Mouse (Mus musculus) liver, embryonic 11.5 days (tissue): Measurements from ENCODE around the gene Stard10. TPM values are rescaled to one million over a fixed set of nuclear protein-coding genes. Genes with fewer than 3 reads are reported as not detected.
A peak's percentile ranks its signal among the peaks of the same experiment; 100 is the strongest.

Experiments
- ATAC-seq: fragments of 200-750 bp; cut with Nextera tagmentation; replicated peaks from 2 replicates; pipeline ENCODE4 v1.8.0; 2017; ENCODE audit warnings: moderate number of reproducible peaks, mild to moderate bottlenecking, moderate TSS enrichment, moderate library complexity; ENCODE audit not compliant: low FRiP score
- DNase-seq: peaks from one replicate; pipeline ENCODE4 v3.0.0-alpha.2; 2017; ENCODE audit warnings: low spot score
- H3K27ac ChIP-seq: fragments of 300-500 bp; sonication (generic); 2 replicates; pipeline ENCODE4 v1.5.1; 2014; ENCODE audit warnings: mild to moderate bottlenecking, low read depth, low read length, control low read depth
- H3K27me3 ChIP-seq: fragments of 300-500 bp; sonication (generic); replicated peaks from 2 replicates; pipeline ENCODE4 v1.6.1; 2014; ENCODE audit warnings: low read length, mixed read lengths; ENCODE audit not compliant: control insufficient read depth, insufficient read depth
- H3K36me3 ChIP-seq: fragments of 300-500 bp; sonication (generic); 2 replicates; pipeline ENCODE4 v1.6.1; 2014; ENCODE audit warnings: mild to moderate bottlenecking, low read length, moderate library complexity, mixed read lengths; ENCODE audit not compliant: control insufficient read depth, insufficient read depth
- H3K4me1 ChIP-seq: fragments of 300-500 bp; sonication (generic); replicated peaks from 2 replicates; pipeline ENCODE4 v1.6.1; 2014; ENCODE audit warnings: low read length, mixed read lengths; ENCODE audit not compliant: control insufficient read depth, insufficient read depth
- H3K4me2 ChIP-seq: fragments of 300-500 bp; sonication (generic); 2 replicates; pipeline ENCODE4 v1.6.1; 2014; ENCODE audit warnings: mild to moderate bottlenecking, control low read depth, moderate library complexity
- H3K4me3 ChIP-seq: fragments of 300-500 bp; sonication (generic); 2 replicates; pipeline ENCODE4 v1.5.1; 2014; ENCODE audit warnings: low read depth, low read length, control low read depth
- H3K9ac ChIP-seq: fragments of 300-500 bp; sonication (generic); 2 replicates; pipeline ENCODE4 v1.6.1; 2014; ENCODE audit warnings: low read depth, low read length, control low read depth
- H3K9me3 ChIP-seq: fragments of 300-500 bp; sonication (generic); 2 replicates; pipeline ENCODE4 v1.6.1; 2016; ENCODE audit warnings: low read length, inconsistent platforms, mixed read lengths; ENCODE audit not compliant: control insufficient read depth
- WGBS: fragments of 180-500 bp; shearing (Covaris S2); extraction: QIAGEN DNeasy Blood & Tissue Kit; methylation state at CpG from one replicate; pipeline ENCODE4 v1.1.7; 2014; 5-methylcytosine and 5-hydroxymethylcytosine counted together
- polyA plus RNA-seq: library from polyadenylated mRNA; unstranded; fragments of >200 nt; fragmentation: Nextera tagmentation; extraction: Ambion mirVana; gene quantifications from 2 replicates; pipeline ENCODE4 v1.2.1, GENCODE M21; 2014

Stard10 gene
- polyA plus RNA-seq, 1 experiment from 2014 or later: 93.9 TPM

DNA sequence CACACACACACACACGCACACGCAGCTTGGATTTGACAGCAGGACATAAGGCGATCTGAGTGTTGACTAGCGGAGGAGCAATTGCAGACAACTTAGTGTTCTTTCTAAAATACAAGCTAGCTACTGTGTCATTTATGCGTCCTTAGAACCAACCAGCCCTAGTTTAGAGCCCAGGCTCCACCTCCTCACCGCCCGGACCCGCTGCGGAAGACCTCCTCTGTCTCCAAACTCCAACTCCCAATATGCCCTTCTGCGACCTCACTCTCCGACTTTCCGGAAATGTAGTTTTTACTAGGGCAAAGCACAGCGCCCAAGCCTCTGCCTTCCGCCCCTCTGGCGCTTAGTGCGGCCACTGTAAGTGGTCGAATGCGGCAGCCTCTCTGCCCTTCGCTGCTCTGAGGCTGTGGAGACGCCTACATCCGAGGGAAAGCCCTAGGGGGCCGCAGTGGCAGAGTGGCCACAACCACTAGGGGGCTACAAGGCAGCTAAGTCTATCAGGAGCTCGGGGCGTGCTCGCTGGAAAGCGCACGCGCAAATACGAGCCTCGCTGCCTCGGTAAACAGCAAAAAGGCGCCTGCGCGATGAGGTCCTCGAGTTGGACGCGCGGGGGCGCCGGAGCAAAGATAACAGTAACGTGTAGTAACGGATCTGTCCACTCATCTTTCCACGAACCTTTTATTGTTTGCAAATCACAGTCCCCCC, 6.4 kb upstream of the Stard10 start:
- peaks cover 7% of the 10 kb centered on the region for H3K4me1 ChIP-seq
- H3K36me3 ChIP-seq: no peaks in the 10 kb centered on the region
- H3K4me3 ChIP-seq: peak overlapping the region; percentile 58
- H3K27me3 ChIP-seq: no peaks in the 10 kb centered on the region
- no peaks in the 10 kb centered on the region for H3K9me3 ChIP-seq
- peak overlapping the region; percentile 74 for H3K9ac ChIP-seq
- peak; percentile 94 for ATAC-seq
- under 1% methylated on average over 43 of the region's 43 CpGs for WGBS
- H3K27ac ChIP-seq: peak overlapping the region; percentile 68
- H3K4me2 ChIP-seq: peak overlapping the region; percentile 67
- peak; percentile 95 for DNase-seq

DNA sequence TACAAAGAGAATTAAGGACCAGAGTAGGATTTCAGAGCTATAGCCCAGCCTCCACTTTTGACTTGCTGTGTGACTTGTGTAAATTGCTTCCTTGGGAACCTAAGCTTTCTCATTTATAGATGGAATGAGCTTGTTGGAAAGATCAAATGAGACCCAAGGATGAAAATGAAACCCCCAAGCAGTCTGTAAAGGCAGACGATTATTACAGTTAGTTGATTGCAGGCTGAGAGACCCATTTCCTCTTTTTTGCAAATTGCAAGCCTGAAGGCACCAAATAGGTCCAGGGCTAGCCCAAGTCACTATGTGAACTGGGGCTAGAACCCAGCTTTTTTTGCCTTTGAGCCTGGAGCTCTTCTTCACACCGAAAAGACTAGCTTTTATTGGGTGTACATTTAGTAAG, 5.8 kb upstream of the Stard10 start:
- H3K27ac ChIP-seq: no peak overlapping the region

DNA sequence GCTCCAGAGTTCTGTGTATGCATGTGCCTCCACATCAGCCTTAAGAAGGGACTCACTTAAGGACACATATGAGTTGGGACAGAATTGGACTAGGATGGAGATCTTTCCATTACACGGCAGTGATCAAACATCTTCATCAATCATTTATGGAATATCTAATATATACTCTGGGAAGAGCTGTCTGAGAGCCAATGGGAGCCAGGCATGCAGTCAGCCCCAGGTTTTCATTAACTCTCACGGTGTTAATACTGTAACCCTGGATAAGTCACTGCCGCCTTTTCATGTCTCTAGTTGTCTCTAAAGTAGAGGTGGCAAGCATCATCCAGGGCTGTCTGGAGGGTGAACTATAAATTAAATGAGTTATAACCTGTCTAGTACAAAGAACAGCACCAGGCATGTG, 3.9 kb upstream of the Stard10 start:
- 73% methylated on average over 3 of the region's 3 CpGs for WGBS
- Histone ChIP-seq H3K27me3 (no peaks in the 10 kb centered on the region), H3K36me3 (no peaks in the 10 kb centered on the region), H3K9ac (0 out of 2 replicates have a peak overlapping the region, but pooled peaks have one; percentile 25), H3K4me3 (no peak overlapping the region), H3K9me3 (no peaks in the 10 kb centered on the region), H3K27ac (no peak overlapping the region), H3K4me1 (peaks cover 31% of the 10 kb centered on the region), H3K4me2 (no peak overlapping the region)
- ATAC-seq: no peak
- DNase-seq: no peak

More for the DNA sequence above, 5.8 kb upstream of the Stard10 start:
- H3K27me3 ChIP-seq: no peaks in the 10 kb centered on the region
- 23% methylated on average over 2 of the region's 2 CpGs for WGBS
- no peak for DNase-seq
- peak overlapping the region; percentile 31 for H3K9ac ChIP-seq
- peak overlapping the region; percentile 58 for H3K4me3 ChIP-seq
- no peak for ATAC-seq
- H3K9me3 ChIP-seq: no peaks in the 10 kb centered on the region
- H3K4me1 ChIP-seq: peaks cover 12% of the 10 kb centered on the region
- peak overlapping the region; percentile 67 for H3K4me2 ChIP-seq
- H3K36me3 ChIP-seq: no peaks in the 10 kb centered on the region

DNA sequence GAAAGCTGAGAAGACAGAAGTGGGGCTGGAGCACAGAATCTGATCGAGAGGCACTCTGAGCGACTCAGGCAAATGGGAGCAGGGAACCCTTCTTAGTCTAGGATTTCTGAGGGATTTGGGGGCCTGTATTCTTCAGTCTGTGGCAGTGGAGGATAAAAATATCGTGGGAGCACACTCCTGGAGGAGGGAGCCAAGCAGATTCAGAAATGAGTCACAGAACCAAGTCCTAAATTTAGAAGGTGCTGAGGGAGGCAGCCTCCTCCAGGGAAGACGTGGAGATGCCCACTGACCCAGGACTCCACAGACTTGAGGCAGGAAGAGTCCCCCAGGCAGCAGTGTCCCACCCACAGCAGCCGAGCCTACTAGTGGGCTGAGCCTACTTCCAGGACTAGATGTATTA, 2.5 kb upstream of the Stard10 start:
- H3K9ac ChIP-seq: no peak overlapping the region
- no peak for DNase-seq
- no peak overlapping the region for H3K27ac ChIP-seq
- no peaks in the 10 kb centered on the region for H3K36me3 ChIP-seq
- 62% methylated on average over 5 of the region's 5 CpGs for WGBS
- peaks cover 43% of the 10 kb centered on the region for H3K4me1 ChIP-seq
- no peak overlapping the region for H3K4me3 ChIP-seq
- H3K4me2 ChIP-seq: no peak overlapping the region
- H3K9me3 ChIP-seq: no peaks in the 10 kb centered on the region
- H3K27me3 ChIP-seq: no peaks in the 10 kb centered on the region
- no peak for ATAC-seq

DNA sequence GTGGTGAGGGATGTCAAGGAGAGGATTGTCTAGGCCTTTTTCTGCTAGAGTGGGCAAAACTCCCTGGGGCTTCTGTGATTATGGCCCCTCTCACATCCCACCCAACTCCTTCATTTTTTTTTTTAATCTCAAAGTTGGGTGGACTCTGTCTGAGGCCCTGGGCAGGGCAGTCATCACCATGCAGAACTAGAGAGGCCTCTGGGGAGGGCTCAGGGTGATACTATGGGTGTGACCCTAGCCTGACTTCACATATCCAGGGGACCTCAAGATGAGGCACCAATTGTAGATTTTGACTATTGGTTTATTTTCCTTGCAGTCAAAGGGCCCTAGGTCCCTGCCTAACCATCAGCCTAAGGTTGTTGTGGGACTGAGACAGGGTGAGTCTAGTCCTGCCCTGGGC, 1.2 kb upstream of the Stard10 start:
- Histone ChIP-seq H3K4me3 (no peak overlapping the region), H3K27ac (peak overlapping the region; percentile 62; the same call in 1 of the 2 replicates), H3K4me1 (peaks cover 56% of the 10 kb centered on the region), H3K9me3 (no peaks in the 10 kb centered on the region), H3K27me3 (no peaks in the 10 kb centered on the region), H3K4me2 (peak overlapping the region; percentile 39), H3K9ac (peak overlapping the region; percentile 37; the same call in 1 of the 2 replicates), H3K36me3 (no peaks in the 10 kb centered on the region)
- ATAC-seq: peak; percentile 71; the same call in 1 of the 2 replicates
- DNase-seq: no peak

DNA sequence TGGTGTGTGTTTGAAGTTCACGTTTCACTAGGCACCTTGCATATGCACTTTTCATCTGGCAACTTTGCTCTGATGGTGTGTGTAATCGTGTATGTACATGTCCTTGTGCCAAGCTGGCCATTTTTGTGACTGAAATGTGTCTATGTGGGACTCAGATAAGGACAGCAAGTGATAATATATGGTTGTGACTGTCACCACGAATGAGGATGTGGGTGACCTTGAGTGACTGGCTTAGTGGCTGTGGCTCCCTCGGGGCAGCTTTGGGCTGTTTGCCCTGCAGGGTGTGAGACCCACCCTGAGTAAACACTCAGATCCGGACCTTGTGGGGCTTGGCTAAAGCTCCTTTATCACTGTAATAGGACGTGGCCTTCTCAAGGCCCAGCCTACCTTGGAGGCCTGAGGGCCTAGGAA, 290 bp upstream of the Stard10 start:
- 30% methylated on average over 6 of the region's 6 CpGs for WGBS
- no peaks in the 10 kb centered on the region for H3K27me3 ChIP-seq
- peak; percentile 37 for ATAC-seq
- H3K4me2 ChIP-seq: no peak overlapping the region
- peaks cover 61% of the 10 kb centered on the region for H3K4me1 ChIP-seq
- peak overlapping the region; percentile 66 for H3K27ac ChIP-seq
- 0 out of 2 replicates have a peak overlapping the region, but pooled peaks have one; percentile 36 for H3K9ac ChIP-seq
- H3K36me3 ChIP-seq: no peaks in the 10 kb centered on the region
- H3K9me3 ChIP-seq: no peaks in the 10 kb centered on the region
- H3K4me3 ChIP-seq: no peak overlapping the region
- no peak for DNase-seq

DNA sequence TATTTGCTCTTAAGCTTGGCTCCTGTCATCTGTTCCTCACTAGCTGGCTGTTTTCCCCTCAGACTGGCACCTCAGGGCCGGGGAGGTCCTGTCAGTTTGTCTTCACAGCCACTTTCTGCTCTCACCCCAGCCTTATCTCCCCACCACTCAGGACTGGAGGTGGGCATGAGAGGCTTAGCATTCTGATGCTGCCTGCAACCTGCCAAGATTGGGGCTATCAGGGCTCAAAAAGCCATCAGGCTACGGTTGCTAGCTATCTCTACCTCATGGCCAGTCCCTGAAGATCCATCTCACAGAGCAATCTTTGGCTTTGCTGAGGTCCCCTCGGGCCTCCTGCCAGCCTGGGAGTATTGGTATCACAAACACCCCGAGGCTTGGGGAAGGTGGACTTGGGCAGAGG, 2.0 kb downstream of the Stard10 start:
- no peaks in the 10 kb centered on the region for H3K9me3 ChIP-seq

DNA sequence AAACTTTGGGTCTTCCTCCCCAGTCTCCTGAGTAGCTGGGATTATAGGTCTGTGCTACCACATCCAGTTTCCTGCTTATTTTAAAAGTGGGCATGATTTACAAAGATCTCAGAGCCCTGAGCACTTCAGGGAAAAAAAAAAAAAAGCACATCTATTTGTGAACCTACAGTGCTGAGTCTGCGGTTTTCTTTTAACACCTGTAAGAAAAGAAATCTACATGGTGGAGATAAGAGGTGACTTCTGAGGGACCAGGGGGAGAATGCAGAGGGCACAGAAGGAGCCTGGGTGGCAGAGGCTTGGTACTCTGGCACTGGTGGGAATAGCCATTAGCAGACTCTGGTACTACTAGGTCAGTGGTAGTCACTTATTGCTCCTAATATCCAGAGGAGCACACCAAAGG, 2.9 kb downstream of the Stard10 start:
- whole genome bisulfite sequencing: 73% methylated on average over 1 of the region's 1 CpGs
- peak overlapping the region; percentile 99 for H3K4me2 ChIP-seq
- H3K9me3 ChIP-seq: no peaks in the 10 kb centered on the region
- H3K27ac ChIP-seq: peak overlapping the region; percentile 80
- H3K36me3 ChIP-seq: no peaks in the 10 kb centered on the region
- no peak for DNase-seq
- no peak overlapping the region for H3K4me3 ChIP-seq
- no peaks in the 10 kb centered on the region for H3K27me3 ChIP-seq
- H3K9ac ChIP-seq: no peak overlapping the region
- ATAC-seq: no peak
- H3K4me1 ChIP-seq: peaks cover 82% of the 10 kb centered on the region

More for the DNA sequence above, 2.0 kb downstream of the Stard10 start:
- 35% methylated on average over 4 of the region's 4 CpGs for WGBS
- Histone ChIP-seq H3K27me3 (no peaks in the 10 kb centered on the region), H3K9ac (no peak overlapping the region), H3K4me1 (peaks cover 79% of the 10 kb centered on the region), H3K4me2 (peak overlapping the region; percentile 8; the same call in 1 of the 2 replicates), H3K27ac (peak overlapping the region; percentile 64; the same call in 1 of the 2 replicates), H3K4me3 (no peak overlapping the region), H3K36me3 (no peaks in the 10 kb centered on the region)
- DNase-seq (no peak), ATAC-seq (peak; percentile 30)
